Mouse (Mus musculus) forebrain, embryonic 13.5 days (tissue): ENCODE results near the gene Zfp513. TPM values are rescaled to one million over a fixed set of nuclear protein-coding genes. Genes with fewer than 3 reads are reported as not detected.
A peak's percentile ranks its signal among the peaks of the same experiment; 100 is the strongest.

Experiments
- ATAC-seq: fragments of 200-750 bp; cut with Nextera tagmentation; 2 replicates; pipeline ENCODE4 v1.8.0; 2017
- H3K27ac ChIP-seq: fragments of 300-500 bp; sonication (generic); 2 replicates; pipeline ENCODE4 v1.5.1; 2015; ENCODE audit warnings: inconsistent platforms, mild to moderate bottlenecking, moderate library complexity
- H3K27me3 ChIP-seq: fragments of 300-500 bp; sonication (generic); 2 replicates; pipeline ENCODE4 v1.6.1; 2015; ENCODE audit warnings: mild to moderate bottlenecking, inconsistent platforms
- H3K36me3 ChIP-seq: fragments of 300-500 bp; sonication (generic); 2 replicates; pipeline ENCODE4 v1.6.1; 2015; ENCODE audit warnings: mild to moderate bottlenecking, inconsistent platforms; ENCODE audit not compliant: poor library complexity, severe bottlenecking
- H3K4me1 ChIP-seq: fragments of 300-500 bp; sonication (generic); 2 replicates; pipeline ENCODE4 v1.6.1; 2015; ENCODE audit warnings: inconsistent platforms
- H3K4me2 ChIP-seq: fragments of 300-500 bp; sonication (generic); 2 replicates; pipeline ENCODE4 v1.6.1; 2015; ENCODE audit warnings: inconsistent platforms, mild to moderate bottlenecking, moderate library complexity
- H3K4me3 ChIP-seq: fragments of 300-500 bp; sonication (generic); 2 replicates; pipeline ENCODE4 v1.5.1; 2015; ENCODE audit warnings: mild to moderate bottlenecking, inconsistent platforms
- H3K9ac ChIP-seq: fragments of 300-500 bp; sonication (generic); 2 replicates; pipeline ENCODE4 v1.6.1; 2015; ENCODE audit warnings: mild to moderate bottlenecking, inconsistent platforms
- H3K9me3 ChIP-seq: fragments of 300-500 bp; sonication (generic); replicated peaks from 2 replicates; pipeline ENCODE4 v1.6.1; 2016; ENCODE audit warnings: inconsistent platforms
- WGBS: fragments of 180-500 bp; shearing (Covaris S2); methylation state at CpG from one replicate; pipeline ENCODE4 v1.1.7; 2015; 5-methylcytosine and 5-hydroxymethylcytosine counted together
- polyA plus RNA-seq: library from polyadenylated mRNA; unstranded; fragments of >200 nt; fragmentation: Nextera tagmentation; extraction: Ambion mirVana; gene quantifications from 2 replicates; pipeline ENCODE4 v1.2.1, GENCODE M21; 2015

Gene Zfp513
- polyA plus RNA-seq, 1 experiment from 2014 or later = 13.3 TPM

DNA sequence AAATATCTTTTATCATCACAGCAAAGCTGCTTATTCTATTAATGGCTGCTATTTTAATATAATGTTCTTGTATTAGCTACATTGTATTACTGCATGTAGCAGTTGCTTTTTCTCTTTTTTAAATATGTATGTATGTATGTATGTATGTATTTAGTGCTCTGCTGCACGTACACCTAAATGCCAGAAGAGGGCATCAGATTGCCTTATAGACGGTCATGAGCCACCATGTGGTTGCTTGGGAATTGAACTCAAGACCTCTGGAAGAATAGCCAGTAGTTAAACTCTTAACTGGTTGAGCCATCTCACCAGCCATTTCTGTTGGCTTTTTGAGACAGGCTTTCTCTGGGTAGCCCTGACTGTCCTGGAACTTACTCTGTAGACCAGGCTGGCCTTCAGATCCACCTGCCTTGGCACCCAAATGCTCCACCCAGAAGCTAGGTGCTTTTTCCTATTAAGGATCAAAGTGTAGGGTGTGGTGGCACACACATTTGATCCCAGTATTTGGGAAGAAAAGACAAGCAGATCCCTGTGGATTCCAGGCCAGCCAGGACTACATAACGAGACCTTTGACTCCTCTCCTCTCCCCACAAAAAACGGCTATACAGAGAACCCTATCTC lies 13.8 kb downstream of the Zfp513 start:
- WGBS = 74% methylated on average over 4 of the region's 4 CpGs
- H3K36me3 ChIP-seq = peaks cover 49% of the 10 kb centered on the region

DNA sequence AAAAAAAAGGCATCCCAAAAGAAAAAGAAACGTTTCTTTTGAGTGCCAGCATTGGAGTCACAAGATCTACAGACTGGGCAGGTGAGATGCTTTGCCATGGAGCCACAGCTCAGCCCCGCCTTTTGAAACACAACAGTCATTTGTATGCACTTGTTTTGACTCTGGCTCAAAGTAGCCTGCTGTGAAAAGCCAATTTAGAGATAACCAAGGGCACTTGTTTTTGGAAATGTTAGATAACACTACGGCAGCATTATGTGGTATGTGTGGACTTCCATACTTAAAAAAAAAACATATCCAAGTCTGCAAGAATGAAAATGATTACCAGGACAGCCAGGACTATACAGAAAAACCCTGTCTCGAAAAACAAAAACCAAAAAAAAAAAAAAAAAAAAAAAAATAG lies 18.4 kb downstream of the Zfp513 start:
- H3K4me2 ChIP-seq = no peak overlapping the region
- H3K27me3 ChIP-seq = no peaks in the 10 kb centered on the region
- H3K4me1 ChIP-seq = peaks cover 11% of the 10 kb centered on the region
- WGBS = 64% methylated on average over 4 of the region's 4 CpGs
- H3K9me3 ChIP-seq = no peaks in the 10 kb centered on the region
- H3K36me3 ChIP-seq = peaks cover 21% of the 10 kb centered on the region
- H3K4me3 ChIP-seq = no peak overlapping the region
- no peak overlapping the region for H3K27ac ChIP-seq
- no peak for ATAC-seq
- H3K9ac ChIP-seq = no peak overlapping the region

More for the DNA sequence above, 13.8 kb downstream of the Zfp513 start:
- Histone ChIP-seq H3K27me3 (no peaks in the 10 kb centered on the region), H3K4me1 (peaks cover 13% of the 10 kb centered on the region), H3K9me3 (no peaks in the 10 kb centered on the region), H3K4me3 (no peak overlapping the region), H3K9ac (no peak overlapping the region), H3K4me2 (no peak overlapping the region), H3K27ac (no peak overlapping the region)
- no peak for ATAC-seq

DNA sequence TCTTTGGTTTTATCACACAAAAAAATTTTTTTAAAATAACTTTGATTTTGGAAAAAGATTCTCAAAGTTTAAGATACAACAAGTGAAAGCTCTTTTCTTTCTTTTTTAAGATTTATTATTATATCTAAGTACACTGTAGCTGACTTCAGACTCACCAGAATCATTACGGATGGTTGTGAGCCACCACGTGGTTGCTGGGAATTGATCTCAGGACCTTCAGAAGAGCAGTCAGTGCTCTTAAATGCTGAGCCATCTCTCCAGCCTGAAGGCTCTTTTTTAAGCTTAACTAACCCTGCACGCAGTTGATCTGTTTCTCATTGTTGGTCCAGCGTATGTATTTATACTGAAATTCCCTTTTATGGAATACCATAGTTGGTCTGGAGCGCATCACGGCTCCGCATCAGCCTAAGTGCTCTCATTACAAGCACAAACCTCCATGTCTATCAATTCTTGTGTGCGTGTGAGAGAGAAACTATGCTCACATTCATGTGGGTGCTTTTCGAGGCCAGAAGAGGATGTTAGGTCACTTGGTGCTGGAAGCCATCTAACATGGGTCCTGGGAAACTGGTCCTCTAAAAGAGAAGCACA lies 20.8 kb downstream of the Zfp513 start:
- H3K9ac ChIP-seq = no peak overlapping the region
- H3K4me2 ChIP-seq = no peak overlapping the region
- H3K4me3 ChIP-seq = no peak overlapping the region
- no peaks in the 10 kb centered on the region for H3K9me3 ChIP-seq
- H3K4me1 ChIP-seq = peaks cover 30% of the 10 kb centered on the region
- H3K27ac ChIP-seq = no peak overlapping the region
- H3K27me3 ChIP-seq = no peaks in the 10 kb centered on the region
- H3K36me3 ChIP-seq = 0 out of 2 replicates have a peak, but pooled peaks cover 6% of the 10 kb centered on the region
- 93% methylated on average over 9 of the region's 9 CpGs for WGBS
- no peak for ATAC-seq

GRCm38 (mm10) chr5:31179766-31180630 lies 22.1 kb downstream of the Zfp513 start, which contains the start of the genes Gm29609 and Gtf3c2:
Gene Gm29609, minus strand, starts transcription at chr5:31179911.
Gene Gtf3c2, minus strand, starts transcription at chr5:31180144.
- no peaks in the 10 kb centered on the region for H3K9me3 ChIP-seq
- H3K9ac ChIP-seq = peak within 1 kb of the TSS; percentile 82
- WGBS = under 1% methylated on average over 59 of the region's 59 CpGs
- H3K27me3 ChIP-seq = no peaks in the 10 kb centered on the region
- H3K27ac ChIP-seq = peak within 1 kb of the TSS; percentile 99
- peak within 1 kb of the TSS; percentile 93 for H3K4me3 ChIP-seq
- peaks cover 30% of the 10 kb centered on the region for H3K4me1 ChIP-seq
- H3K4me2 ChIP-seq = peak within 1 kb of the TSS; percentile 92
- H3K36me3 ChIP-seq = 0 out of 2 replicates have a peak, but pooled peaks cover 6% of the 10 kb centered on the region
- peak; percentile 98 for ATAC-seq

DNA sequence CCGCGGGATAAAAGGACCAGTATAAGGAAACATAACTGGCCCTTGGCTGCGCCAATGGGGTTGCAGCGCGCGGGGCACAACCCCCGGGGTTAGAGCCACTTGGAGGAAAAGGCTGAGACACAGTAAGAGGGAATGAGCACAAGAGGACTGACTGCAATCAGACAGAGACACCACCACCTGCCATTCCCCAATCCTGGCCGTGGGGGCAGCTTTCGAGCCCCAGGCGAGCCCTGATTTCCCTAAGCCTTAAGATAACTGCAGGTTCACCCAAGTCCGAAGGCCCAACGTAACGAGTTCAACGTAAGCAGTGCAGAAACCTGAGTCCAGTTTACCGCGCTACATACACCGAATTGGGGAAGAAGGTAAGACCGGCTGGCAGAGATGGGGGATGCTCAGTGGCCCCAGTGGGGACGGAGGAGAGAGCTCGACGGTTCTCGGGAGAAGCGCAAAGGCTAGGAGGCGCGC lies 22.8 kb downstream of the Zfp513 start:
- under 1% methylated on average over 25 of the region's 25 CpGs for WGBS
- H3K27ac ChIP-seq = peak overlapping the region; percentile 99
- peak overlapping the region; percentile 82 for H3K9ac ChIP-seq
- peak overlapping the region; percentile 93 for H3K4me3 ChIP-seq
- peak; percentile 68; the same call in 1 of the 2 replicates for ATAC-seq
- peak overlapping the region; percentile 92 for H3K4me2 ChIP-seq
- H3K4me1 ChIP-seq = peaks cover 30% of the 10 kb centered on the region
- H3K36me3 ChIP-seq = peaks cover 10% of the 10 kb centered on the region; the same call in 1 of the 2 replicates
- H3K27me3 ChIP-seq = no peaks in the 10 kb centered on the region
- no peaks in the 10 kb centered on the region for H3K9me3 ChIP-seq

- Histone ChIP-seq H3K9me3 (no peaks in the 10 kb centered on the region), H3K4me3 (no peak overlapping the region), H3K27ac (no peak overlapping the region), H3K4me1 (no peaks in the 10 kb centered on the region), H3K9ac (no peak overlapping the region), H3K4me2 (no peak overlapping the region), H3K36me3 (peaks cover 97% of the 10 kb centered on the region), H3K27me3 (no peaks in the 10 kb centered on the region)
- WGBS = 95% methylated on average over 4 of the region's 4 CpGs
- ATAC-seq = no peak
Measured at GRCm38 (mm10) chr5:31168630-31169029, 33.5 kb downstream of the Zfp513 start.

DNA sequence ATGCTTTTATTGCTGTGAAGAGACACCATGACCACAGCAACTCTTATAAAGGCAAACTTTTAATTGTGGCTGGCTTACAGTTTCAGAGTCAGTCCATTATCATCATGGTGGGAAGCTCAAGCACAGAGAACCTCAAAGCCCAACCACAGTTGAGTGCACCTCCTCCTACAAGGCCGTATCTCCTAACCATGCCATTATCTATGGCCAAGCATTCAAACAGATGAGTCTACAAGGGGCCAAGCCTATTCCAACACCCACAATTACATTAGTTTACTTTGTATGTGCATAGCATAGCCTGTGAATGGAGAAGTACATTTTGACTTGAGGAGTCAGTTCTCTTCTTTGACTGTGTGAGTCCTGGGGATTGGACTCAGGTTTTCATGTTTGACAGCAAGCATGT lies 37.2 kb downstream of the Zfp513 start:
- H3K27me3 ChIP-seq = no peaks in the 10 kb centered on the region
- no peak overlapping the region for H3K27ac ChIP-seq
- H3K4me3 ChIP-seq = no peak overlapping the region
- H3K4me1 ChIP-seq = no peaks in the 10 kb centered on the region
- ATAC-seq = no peak
- H3K36me3 ChIP-seq = peaks cover 90% of the 10 kb centered on the region
- 95% methylated on average over 1 of the region's 1 CpGs for WGBS
- no peak overlapping the region for H3K4me2 ChIP-seq
- no peaks in the 10 kb centered on the region for H3K9me3 ChIP-seq
- no peak overlapping the region for H3K9ac ChIP-seq

GRCm38 (mm10) chr5:31162462-31162861 lies 39.6 kb downstream of the Zfp513 start:
- H3K36me3 ChIP-seq = peaks cover 90% of the 10 kb centered on the region
- no peak overlapping the region for H3K4me3 ChIP-seq
- H3K27ac ChIP-seq = no peak overlapping the region
- H3K4me2 ChIP-seq = no peak overlapping the region
- H3K9ac ChIP-seq = no peak overlapping the region
- no peaks in the 10 kb centered on the region for H3K4me1 ChIP-seq
- ATAC-seq = no peak
- no peaks in the 10 kb centered on the region for H3K27me3 ChIP-seq
- no peaks in the 10 kb centered on the region for H3K9me3 ChIP-seq

DNA sequence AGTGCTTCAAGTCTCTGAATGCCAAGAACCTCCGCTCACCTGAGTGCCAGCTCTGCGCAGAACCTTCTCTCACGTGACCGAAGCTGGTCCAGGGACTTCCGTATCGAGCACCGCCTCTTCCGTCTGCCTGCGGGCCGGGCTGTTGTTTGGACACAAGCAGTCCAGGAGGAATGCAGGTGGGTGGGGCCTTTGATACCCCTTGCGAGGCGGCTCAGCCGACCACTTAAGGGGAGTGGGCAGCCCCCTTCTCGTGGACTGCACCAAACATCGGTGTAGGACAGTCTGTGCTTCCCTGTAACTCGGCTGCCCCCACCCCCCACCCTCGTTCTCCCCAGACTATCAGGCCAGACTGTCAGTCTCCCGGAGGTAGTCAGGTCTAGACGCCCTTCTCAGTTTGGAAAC lies 48.0 kb downstream of the Zfp513 start, which contains the start of gene Mpv17:
TSS of gene Mpv17 (minus strand) at position 100 of the 402 bp plus-strand sequence.
- peaks cover 14% of the 10 kb centered on the region for H3K4me1 ChIP-seq
- WGBS = under 1% methylated on average over 19 of the region's 19 CpGs
- peak within 1 kb of the TSS; percentile 56 for H3K4me3 ChIP-seq
- peak within 1 kb of the TSS; percentile 72 for H3K9ac ChIP-seq
- peaks cover 41% of the 10 kb centered on the region for H3K36me3 ChIP-seq
- H3K27me3 ChIP-seq = no peaks in the 10 kb centered on the region
- H3K9me3 ChIP-seq = no peaks in the 10 kb centered on the region
- H3K4me2 ChIP-seq = peak within 1 kb of the TSS; percentile 79
- ATAC-seq = peak; percentile 96
- peak within 1 kb of the TSS; percentile 51; the same call in 1 of the 2 replicates for H3K27ac ChIP-seq

- ATAC-seq = peak; percentile 16
- peaks cover 36% of the 10 kb centered on the region for H3K36me3 ChIP-seq
- peaks cover 14% of the 10 kb centered on the region for H3K4me1 ChIP-seq
- H3K9ac ChIP-seq = peak overlapping the region; percentile 72
- peak overlapping the region; percentile 56 for H3K4me3 ChIP-seq
- 41% methylated on average over 6 of the region's 6 CpGs for WGBS
- no peaks in the 10 kb centered on the region for H3K9me3 ChIP-seq
- no peaks in the 10 kb centered on the region for H3K27me3 ChIP-seq
- H3K4me2 ChIP-seq = peak overlapping the region; percentile 79
- no peak overlapping the region for H3K27ac ChIP-seq
Measured at GRCm38 (mm10) chr5:31153516-31154151, 48.5 kb downstream of the Zfp513 start.

- Histone ChIP-seq H3K4me3 (no peak overlapping the region), H3K4me2 (no peak overlapping the region), H3K9me3 (no peaks in the 10 kb centered on the region), H3K27me3 (no peaks in the 10 kb centered on the region), H3K9ac (no peak overlapping the region), H3K27ac (no peak overlapping the region), H3K4me1 (peaks cover 14% of the 10 kb centered on the region), H3K36me3 (peaks cover 17% of the 10 kb centered on the region)
- 84% methylated on average over 3 of the region's 3 CpGs for WGBS
- ATAC-seq = no peak
Measured at GRCm38 (mm10) chr5:31151746-31152145, 50.4 kb downstream of the Zfp513 start.
